Mouse (Mus musculus) spleen, adult 18-20 months (tissue): ENCODE results near the gene 1700028P14Rik.

Experiments used
- DNase-seq, 2 experiments: peaks; one replicate each; pipeline ENCODE4 v3.0.0; 2022; ENCODE audit warnings: mixed read lengths in 2 of 2

The 1700028P14Rik gene

GRCm38 (mm10) chr19:23594950-23595349 is 57.7 kb downstream of the 1700028P14Rik start:
- no peak for DNase-seq

- DNase-seq, result no peak
Measured at GRCm38 (mm10) chr19:23578606-23579355, 73.8 kb downstream of the 1700028P14Rik start.

- no peak for DNase-seq
Measured at GRCm38 (mm10) chr19:23576685-23577084, 75.9 kb downstream of the 1700028P14Rik start.

- DNase-seq, result no peak
Measured at GRCm38 (mm10) chr19:23563693-23564092, 88.9 kb downstream of the 1700028P14Rik start.

- DNase-seq, result no peak
Measured at GRCm38 (mm10) chr19:23562588-23562987, 90.0 kb downstream of the 1700028P14Rik start.

- no peak for DNase-seq
Measured at GRCm38 (mm10) chr19:23562061-23562460, 90.6 kb downstream of the 1700028P14Rik start.

GRCm38 (mm10) chr19:23553450-23553849 is 99.2 kb downstream of the 1700028P14Rik start:
- DNase-seq, result no peak

GRCm38 (mm10) chr19:23545604-23546003 is 107.0 kb downstream of the 1700028P14Rik start:
- DNase-seq, result no peak

GRCm38 (mm10) chr19:23543244-23544004 is 109.2 kb downstream of the 1700028P14Rik start:
- no peak for DNase-seq

- DNase-seq, result no peak
Measured at GRCm38 (mm10) chr19:23542759-23543158, 109.9 kb downstream of the 1700028P14Rik start.

- DNase-seq, result no peak
Measured at GRCm38 (mm10) chr19:23535700-23536099, 116.9 kb downstream of the 1700028P14Rik start.

GRCm38 (mm10) chr19:23531899-23532298 is 120.7 kb downstream of the 1700028P14Rik start:
- no peak for DNase-seq

GRCm38 (mm10) chr19:23523711-23524110 is 128.9 kb downstream of the 1700028P14Rik start:
- peak in 1 of 2 experiments; percentile 60 for DNase-seq

GRCm38 (mm10) chr19:23521831-23522230 is 130.8 kb downstream of the 1700028P14Rik start:
- no peak for DNase-seq

- DNase-seq, result no peak
Measured at GRCm38 (mm10) chr19:23521071-23521470, 131.5 kb downstream of the 1700028P14Rik start.

- no peak for DNase-seq
Measured at GRCm38 (mm10) chr19:23520629-23521028, 132.0 kb downstream of the 1700028P14Rik start.

GRCm38 (mm10) chr19:23518477-23518876 is 134.1 kb downstream of the 1700028P14Rik start:
- DNase-seq, result no peak

- no peak for DNase-seq
Measured at GRCm38 (mm10) chr19:23511303-23511702, 141.3 kb downstream of the 1700028P14Rik start.
